Mouse (Mus musculus): ENCODE measurements around the gene Gm20388.

DNA sequence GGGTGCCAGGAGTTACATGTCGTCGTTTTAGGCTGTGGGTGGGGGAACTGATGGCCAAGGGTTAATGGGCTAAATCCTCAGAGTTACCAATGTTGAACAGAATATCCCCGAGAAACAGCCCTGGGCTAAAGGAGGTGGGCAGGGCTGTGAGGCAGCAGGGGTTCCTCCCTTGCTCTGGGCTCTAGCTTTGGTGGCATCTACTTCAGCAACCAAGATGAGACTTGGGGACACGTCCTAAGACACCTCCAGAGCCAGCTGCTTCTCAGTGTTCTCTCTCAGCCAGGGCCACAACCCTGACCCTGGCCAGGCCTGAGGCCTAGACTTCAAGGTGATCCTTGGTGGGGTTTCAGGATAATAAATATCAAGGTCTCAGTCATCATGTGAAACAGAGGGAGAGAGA lies 3228.1 kb downstream of the Gm20388 start:
- TF ChIP-seq CTCF (IDR thresholded peaks at IDR 0.05; ENCODE audit: insufficient read depth, low read depth, low read length), result no peak
- TF ChIP-seq POLR2A (IDR thresholded peaks at IDR 0.05; ENCODE audit: insufficient read depth, low read depth, low read length), result no peak

Measured in olfactory bulb, adult 2 months (tissue).